Mouse (Mus musculus) brain, adult 10 weeks (tissue): ENCODE measurements around the gene Otx2. TPM values are rescaled to one million over a fixed set of nuclear protein-coding genes. Genes with fewer than 3 reads are reported as not detected.

Source experiments
- polyA plus RNA-seq: library from polyadenylated mRNA; stranded (reverse); fragments of 350-450 nt; fragmentation: Illumina TruSeq; extraction: RNeasy Lipid Tissue Mini Kit (QIAGEN cat#74804); gene quantifications from one replicate; pipeline ENCODE4 v1.2.3, GENCODE M21; 2015; ENCODE audit warnings: low read depth, low replicate concordance

The Otx2 gene
- 9.9 TPM for polyA plus RNA-seq

GRCm38 (mm10) chr14:48673541-48673940 lies at the start of gene Otx2:
Gene Otx2 (minus strand): TSS chr14:48673819.

Other genes with a start within 250 kb of the Otx2 start
- gene Tmem260, start 227.7 kb downstream of the Otx2 start, polyA plus RNA-seq = 18.2 TPM